Mouse (Mus musculus) cortical plate, adult 2 months (tissue): Measurements from ENCODE around the gene Lrrc38.

Experiments
- CTCF ChIP-seq: fragments of 200-500 bp; IDR thresholded peaks from 2 replicates; pipeline ENCODE4 v1.5.1; 2011; ENCODE audit warnings: mild to moderate bottlenecking, control low read depth, low read length; ENCODE audit not compliant: insufficient read depth; ENCODE audit errors: extremely low read depth
- POLR2A ChIP-seq: fragments of 200-500 bp; IDR thresholded peaks from 2 replicates; pipeline ENCODE4 v1.6.1; 2011; ENCODE audit warnings: mild to moderate bottlenecking, low read length, control low read depth; ENCODE audit not compliant: insufficient read depth; ENCODE audit errors: extremely low read depth

GRCm38 (mm10) chr4:143334145-143334544 is 15.4 kb upstream of the Lrrc38 start:
- TF ChIP-seq CTCF (no peak), POLR2A (no peak)
